Mouse (Mus musculus): ENCODE data around the gene Cpne9. TPM values are rescaled to one million over a fixed set of nuclear protein-coding genes. Genes with fewer than 3 reads are reported as not detected.
A peak's percentile ranks its signal among the peaks of the same experiment; 100 is the strongest.

The Cpne9 gene
- total and polyA plus RNA-seq, 2 experiments from 2014 or later, result 7.9 to 23.4 TPM

GRCm38 (mm10) chr6:113245585-113245984 is 36.5 kb upstream of the Cpne9 start:
- no peak for DNase-seq (ENCODE audit: low spot score)
- whole genome bisulfite sequencing, result 93% methylated on average over 2 of the region's 2 CpGs
- H3K27me3 ChIP-seq (ENCODE audit: insufficient read depth, low read length), result no peaks in the 10 kb centered on the region
- no peak for ATAC-seq (ENCODE audit: low FRiP score)
- H3K27ac ChIP-seq (ENCODE audit: low read depth, low read length), result no peak overlapping the region
- TF ChIP-seq CTCF (IDR thresholded peaks at IDR 0.05), result no peak
- no peak overlapping the region for H3K9ac ChIP-seq (replicated peaks; ENCODE audit: low read length, poor library complexity, severe bottlenecking)
- no peak overlapping the region for H3K4me2 ChIP-seq (ENCODE audit: low read depth, low read length, poor library complexity, severe bottlenecking)
- H3K4me3 ChIP-seq (ENCODE audit: low read depth, low read length), result no peak overlapping the region
- no peaks in the 10 kb centered on the region for H3K9me3 ChIP-seq (ENCODE audit: low read length)
- no peaks in the 10 kb centered on the region for H3K4me1 ChIP-seq (ENCODE audit: insufficient read depth, low read length)
- H3K36me3 ChIP-seq (ENCODE audit: insufficient read depth, low read length), result peaks cover 10% of the 10 kb centered on the region; the same call in 1 of the 2 replicates

- 92% methylated on average over 5 of the region's 5 CpGs for WGBS
- no peak overlapping the region for H3K4me3 ChIP-seq (ENCODE audit: low read depth, low read length)
- peaks cover 28% of the 10 kb centered on the region for H3K36me3 ChIP-seq (ENCODE audit: insufficient read depth, low read length)
- no peak overlapping the region for H3K4me2 ChIP-seq (ENCODE audit: low read depth, low read length, poor library complexity, severe bottlenecking)
- no peaks in the 10 kb centered on the region for H3K4me1 ChIP-seq (ENCODE audit: insufficient read depth, low read length)
- H3K27me3 ChIP-seq (ENCODE audit: insufficient read depth, low read length), result no peaks in the 10 kb centered on the region
- DNase-seq (ENCODE audit: low spot score) (no peak), ATAC-seq (ENCODE audit: low FRiP score) (no peak)
- H3K27ac ChIP-seq (ENCODE audit: low read depth, low read length), result no peak overlapping the region
- no peaks in the 10 kb centered on the region for H3K9me3 ChIP-seq (ENCODE audit: low read length)
- TF ChIP-seq CTCF (IDR thresholded peaks at IDR 0.05), result no peak
- H3K9ac ChIP-seq (replicated peaks; ENCODE audit: low read length, poor library complexity, severe bottlenecking), result no peak overlapping the region
Observed at GRCm38 (mm10) chr6:113250786-113251185, 31.3 kb upstream of the Cpne9 start.

GRCm38 (mm10) chr6:113251921-113252320 is 30.2 kb upstream of the Cpne9 start:
- Histone ChIP-seq H3K4me2 (ENCODE audit: low read depth, low read length, poor library complexity, severe bottlenecking) (no peak overlapping the region), H3K27me3 (ENCODE audit: insufficient read depth, low read length) (no peaks in the 10 kb centered on the region), H3K27ac (ENCODE audit: low read depth, low read length) (no peak overlapping the region), H3K4me1 (ENCODE audit: insufficient read depth, low read length) (no peaks in the 10 kb centered on the region), H3K9ac (replicated peaks; ENCODE audit: low read length, poor library complexity, severe bottlenecking) (no peak overlapping the region), H3K9me3 (ENCODE audit: low read length) (no peaks in the 10 kb centered on the region), H3K4me3 (ENCODE audit: low read depth, low read length) (no peak overlapping the region), H3K36me3 (ENCODE audit: insufficient read depth, low read length) (peaks cover 32% of the 10 kb centered on the region)
- ATAC-seq (ENCODE audit: low FRiP score), result no peak
- TF ChIP-seq CTCF (IDR thresholded peaks at IDR 0.05), result peak; percentile 21
- DNase-seq (ENCODE audit: low spot score), result no peak

GRCm38 (mm10) chr6:113254899-113255298 is 27.2 kb upstream of the Cpne9 start:
- Histone ChIP-seq H3K4me2 (ENCODE audit: low read depth, low read length, poor library complexity, severe bottlenecking) (no peak overlapping the region), H3K9ac (replicated peaks; ENCODE audit: low read length, poor library complexity, severe bottlenecking) (no peak overlapping the region), H3K4me3 (ENCODE audit: low read depth, low read length) (no peak overlapping the region), H3K9me3 (ENCODE audit: low read length) (no peaks in the 10 kb centered on the region), H3K36me3 (ENCODE audit: insufficient read depth, low read length) (peaks cover 52% of the 10 kb centered on the region), H3K27ac (ENCODE audit: low read depth, low read length) (no peak overlapping the region), H3K27me3 (ENCODE audit: insufficient read depth, low read length) (no peaks in the 10 kb centered on the region), H3K4me1 (ENCODE audit: insufficient read depth, low read length) (no peaks in the 10 kb centered on the region)
- TF ChIP-seq CTCF (IDR thresholded peaks at IDR 0.05), result no peak
- no peak for ATAC-seq (ENCODE audit: low FRiP score)
- DNase-seq (ENCODE audit: low spot score), result no peak

- H3K36me3 ChIP-seq (ENCODE audit: insufficient read depth, low read length), result peaks cover 66% of the 10 kb centered on the region
- H3K4me1 ChIP-seq (ENCODE audit: insufficient read depth, low read length), result no peaks in the 10 kb centered on the region
- WGBS, result 88% methylated on average over 8 of the region's 8 CpGs
- H3K27ac ChIP-seq (ENCODE audit: low read depth, low read length), result no peak overlapping the region
- H3K4me3 ChIP-seq (ENCODE audit: low read depth, low read length), result no peak overlapping the region
- DNase-seq (ENCODE audit: low spot score), result no peak
- no peak overlapping the region for H3K4me2 ChIP-seq (ENCODE audit: low read depth, low read length, poor library complexity, severe bottlenecking)
- peak; percentile 25 for TF ChIP-seq CTCF (IDR thresholded peaks at IDR 0.05)
- H3K9me3 ChIP-seq (ENCODE audit: low read length), result no peaks in the 10 kb centered on the region
- no peaks in the 10 kb centered on the region for H3K27me3 ChIP-seq (ENCODE audit: insufficient read depth, low read length)
- ATAC-seq (ENCODE audit: low FRiP score), result no peak
- H3K9ac ChIP-seq (replicated peaks; ENCODE audit: low read length, poor library complexity, severe bottlenecking), result no peak overlapping the region
Observed at GRCm38 (mm10) chr6:113261174-113261858, 20.8 kb upstream of the Cpne9 start.

GRCm38 (mm10) chr6:113263531-113263930 is 18.6 kb upstream of the Cpne9 start:
- TF ChIP-seq CTCF (IDR thresholded peaks at IDR 0.05), result no peak
- Histone ChIP-seq H3K9ac (replicated peaks; ENCODE audit: low read length, poor library complexity, severe bottlenecking) (no peak overlapping the region), H3K27me3 (ENCODE audit: insufficient read depth, low read length) (no peaks in the 10 kb centered on the region), H3K4me3 (ENCODE audit: low read depth, low read length) (no peak overlapping the region), H3K9me3 (ENCODE audit: low read length) (no peaks in the 10 kb centered on the region), H3K36me3 (ENCODE audit: insufficient read depth, low read length) (peaks cover 71% of the 10 kb centered on the region), H3K4me2 (ENCODE audit: low read depth, low read length, poor library complexity, severe bottlenecking) (no peak overlapping the region), H3K4me1 (ENCODE audit: insufficient read depth, low read length) (no peaks in the 10 kb centered on the region), H3K27ac (ENCODE audit: low read depth, low read length) (peak overlapping the region; percentile 9; the same call in 1 of the 2 replicates)
- peak; percentile 62; the same call in 1 of the 2 replicates for ATAC-seq (ENCODE audit: low FRiP score)
- DNase-seq (ENCODE audit: low spot score), result peak; percentile 53
- 87% methylated on average over 6 of the region's 6 CpGs for WGBS
